Mouse (Mus musculus): ENCODE data around the gene Nfatc4. TPM values are rescaled to one million over a fixed set of nuclear protein-coding genes. Genes with fewer than 3 reads are reported as not detected.

Nfatc4 gene
- polyA plus RNA-seq, 1 experiment, result 2.8 TPM

DNA sequence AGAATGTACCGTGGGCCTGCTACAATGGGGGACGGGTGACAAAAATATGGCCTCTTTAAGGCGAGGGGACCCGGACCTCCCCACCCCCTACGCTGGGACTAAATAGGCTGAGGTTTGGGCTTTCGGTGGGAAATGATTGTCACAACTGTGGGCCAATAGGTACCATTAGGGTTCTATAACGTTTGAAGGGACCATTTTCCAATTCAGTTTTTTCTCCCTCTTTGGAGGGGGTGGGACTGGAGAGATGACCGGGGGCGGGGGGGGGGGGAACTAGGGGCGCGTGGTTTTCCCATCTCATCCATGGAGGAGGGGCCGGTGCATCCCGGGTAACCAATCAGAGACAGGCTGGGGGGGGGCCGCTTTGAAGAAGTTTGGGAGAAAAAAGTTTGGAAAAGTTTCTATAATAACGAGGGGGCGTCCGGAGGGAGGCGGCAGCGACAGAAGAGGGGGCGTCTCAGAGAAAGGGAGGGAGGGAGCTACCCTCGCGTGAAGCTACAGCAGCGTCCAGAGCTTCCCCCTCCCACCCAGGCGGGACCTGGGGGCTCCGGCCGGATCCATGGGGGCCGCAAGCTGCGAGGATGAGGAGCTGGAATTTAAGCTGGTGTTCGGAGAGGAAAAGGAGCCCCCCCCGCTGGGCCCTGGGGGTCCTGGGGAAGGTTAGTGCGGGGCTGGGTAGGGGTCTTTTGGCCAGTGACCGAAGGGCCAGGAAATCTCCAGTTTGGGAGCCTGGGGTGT lies 1.7 kb downstream of the Nfatc4 start:
- Histone ChIP-seq H3ac (ENCODE audit: control insufficient read depth, insufficient read length) (no peak overlapping the region), H3K36me3 (ENCODE audit: control insufficient read depth, insufficient read depth) (no peaks in the 10 kb centered on the region), H3K27me3 (ENCODE audit: control insufficient read depth, insufficient read depth, insufficient read length) (no peaks in the 10 kb centered on the region), H3K4me3 (peak overlapping the region; percentile 31), H3K79me2 (ENCODE audit: control insufficient read depth, insufficient read depth) (no peaks in the 10 kb centered on the region), H3K4me2 (ENCODE audit: low read depth) (peak overlapping the region; percentile 83)
- TF ChIP-seq E2F4 (IDR thresholded peaks at IDR 0.05; ENCODE audit: insufficient read depth) (no peak), TCF12 (IDR thresholded peaks at IDR 0.05; ENCODE audit: insufficient read depth, poor library complexity, severe bottlenecking) (no peak), SRF (IDR thresholded peaks at IDR 0.05; ENCODE audit: control insufficient read depth, insufficient read length, low read depth) (no peak), USF1 (IDR thresholded peaks at IDR 0.05; ENCODE audit: low read depth) (no peak), MAX (IDR thresholded peaks at IDR 0.05; ENCODE audit: low read depth) (no peak), POLR2A (IDR thresholded peaks at IDR 0.05; ENCODE audit: insufficient read length, low read depth) (no peak), MYOG (IDR thresholded peaks at IDR 0.05; ENCODE audit: control insufficient read depth in 1 of 3, insufficient read depth in 1 of 3, insufficient read length in 2 of 3, low read depth in 2 of 3) (no peak), POLR2AphosphoS2 (IDR thresholded peaks at IDR 0.05; ENCODE audit: insufficient read length, low read depth) (no peak), CEBPB (IDR thresholded peaks at IDR 0.05; ENCODE audit: insufficient read depth, poor library complexity, severe bottlenecking) (no peak), MYOD1 (IDR thresholded peaks at IDR 0.05; ENCODE audit: control insufficient read depth in 1 of 3, insufficient read length in 2 of 3, low read depth in 2 of 3) (no peak), TCF3 (IDR thresholded peaks at IDR 0.05; ENCODE audit: insufficient read length, low read depth) (no peak), REST (IDR thresholded peaks at IDR 0.05; ENCODE audit: insufficient read depth, insufficient read length) (no peak)

- H3K79me2 ChIP-seq (ENCODE audit: control insufficient read depth, insufficient read depth), result no peaks in the 10 kb centered on the region
- H3K27me3 ChIP-seq (ENCODE audit: control insufficient read depth, insufficient read depth, insufficient read length), result no peaks in the 10 kb centered on the region
- peak overlapping the region; percentile 31 for H3K4me3 ChIP-seq
- peak overlapping the region; percentile 45 for H3K4me2 ChIP-seq (ENCODE audit: low read depth)
- H3ac ChIP-seq (ENCODE audit: control insufficient read depth, insufficient read length), result no peak overlapping the region
- TF ChIP-seq MAX (IDR thresholded peaks at IDR 0.05; ENCODE audit: low read depth) (no peak), POLR2A (IDR thresholded peaks at IDR 0.05; ENCODE audit: insufficient read length, low read depth) (no peak), E2F4 (IDR thresholded peaks at IDR 0.05; ENCODE audit: insufficient read depth) (no peak), REST (IDR thresholded peaks at IDR 0.05; ENCODE audit: insufficient read depth, insufficient read length) (no peak), USF1 (IDR thresholded peaks at IDR 0.05; ENCODE audit: low read depth) (no peak), CEBPB (IDR thresholded peaks at IDR 0.05; ENCODE audit: insufficient read depth, poor library complexity, severe bottlenecking) (no peak), POLR2AphosphoS2 (IDR thresholded peaks at IDR 0.05; ENCODE audit: insufficient read length, low read depth) (no peak), SRF (IDR thresholded peaks at IDR 0.05; ENCODE audit: control insufficient read depth, insufficient read length, low read depth) (no peak), TCF12 (IDR thresholded peaks at IDR 0.05; ENCODE audit: insufficient read depth, poor library complexity, severe bottlenecking) (no peak), TCF3 (IDR thresholded peaks at IDR 0.05; ENCODE audit: insufficient read length, low read depth) (no peak), MYOD1 (IDR thresholded peaks at IDR 0.05; ENCODE audit: control insufficient read depth in 1 of 3, insufficient read length in 2 of 3, low read depth in 2 of 3) (no peak), MYOG (IDR thresholded peaks at IDR 0.05; ENCODE audit: control insufficient read depth in 1 of 3, insufficient read depth in 1 of 3, insufficient read length in 2 of 3, low read depth in 2 of 3) (no peak)
- H3K36me3 ChIP-seq (ENCODE audit: control insufficient read depth, insufficient read depth), result no peaks in the 10 kb centered on the region
Measured at GRCm38 (mm10) chr14:55825216-55826051, 2.5 kb downstream of the Nfatc4 start.

- no peaks in the 10 kb centered on the region for H3K36me3 ChIP-seq (ENCODE audit: control insufficient read depth, insufficient read depth)
- H3ac ChIP-seq (ENCODE audit: control insufficient read depth, insufficient read length), result no peak overlapping the region
- H3K4me3 ChIP-seq, result no peak overlapping the region
- no peaks in the 10 kb centered on the region for H3K79me2 ChIP-seq (ENCODE audit: control insufficient read depth, insufficient read depth)
- TF ChIP-seq TCF12 (IDR thresholded peaks at IDR 0.05; ENCODE audit: insufficient read depth, poor library complexity, severe bottlenecking), result no peak
- no peak for TF ChIP-seq POLR2A (IDR thresholded peaks at IDR 0.05; ENCODE audit: insufficient read length, low read depth)
- no peak for TF ChIP-seq REST (IDR thresholded peaks at IDR 0.05; ENCODE audit: insufficient read depth, insufficient read length)
- TF ChIP-seq E2F4 (IDR thresholded peaks at IDR 0.05; ENCODE audit: insufficient read depth), result no peak
- no peak for TF ChIP-seq SRF (IDR thresholded peaks at IDR 0.05; ENCODE audit: control insufficient read depth, insufficient read length, low read depth)
- TF ChIP-seq POLR2AphosphoS2 (IDR thresholded peaks at IDR 0.05; ENCODE audit: insufficient read length, low read depth), result no peak
- TF ChIP-seq MYOG (IDR thresholded peaks at IDR 0.05; ENCODE audit: control insufficient read depth in 1 of 3, insufficient read depth in 1 of 3, insufficient read length in 2 of 3, low read depth in 2 of 3), result no peak
- TF ChIP-seq USF1 (IDR thresholded peaks at IDR 0.05; ENCODE audit: low read depth), result no peak
- no peak for TF ChIP-seq CEBPB (IDR thresholded peaks at IDR 0.05; ENCODE audit: insufficient read depth, poor library complexity, severe bottlenecking)
- TF ChIP-seq TCF3 (IDR thresholded peaks at IDR 0.05; ENCODE audit: insufficient read length, low read depth), result no peak
- no peak for TF ChIP-seq MAX (IDR thresholded peaks at IDR 0.05; ENCODE audit: low read depth)
- no peak for TF ChIP-seq MYOD1 (IDR thresholded peaks at IDR 0.05; ENCODE audit: control insufficient read depth in 1 of 3, insufficient read length in 2 of 3, low read depth in 2 of 3)
- H3K27me3 ChIP-seq (ENCODE audit: control insufficient read depth, insufficient read depth, insufficient read length), result no peaks in the 10 kb centered on the region
- H3K4me2 ChIP-seq (ENCODE audit: low read depth), result no peak overlapping the region
Measured at GRCm38 (mm10) chr14:55826142-55826541, 3.2 kb downstream of the Nfatc4 start.

GRCm38 (mm10) chr14:55826551-55827340 lies 3.8 kb downstream of the Nfatc4 start:
- Histone ChIP-seq H3K4me3 (no peak overlapping the region), H3K36me3 (ENCODE audit: control insufficient read depth, insufficient read depth) (no peaks in the 10 kb centered on the region)
- TF ChIP-seq MYOG (IDR thresholded peaks at IDR 0.05; ENCODE audit: control insufficient read depth in 1 of 3, insufficient read depth in 1 of 3, insufficient read length in 2 of 3, low read depth in 2 of 3), result no peak
- no peak for TF ChIP-seq CEBPB (IDR thresholded peaks at IDR 0.05; ENCODE audit: insufficient read depth, poor library complexity, severe bottlenecking)
- TF ChIP-seq SRF (IDR thresholded peaks at IDR 0.05; ENCODE audit: control insufficient read depth, insufficient read length, low read depth), result no peak
- TF ChIP-seq POLR2AphosphoS2 (IDR thresholded peaks at IDR 0.05; ENCODE audit: insufficient read length, low read depth), result no peak

More at GRCm38 (mm10) chr14:55826551-55827340, 3.8 kb downstream of the Nfatc4 start:
- H3ac ChIP-seq (ENCODE audit: control insufficient read depth, insufficient read length), result no peak overlapping the region
- no peaks in the 10 kb centered on the region for H3K27me3 ChIP-seq (ENCODE audit: control insufficient read depth, insufficient read depth, insufficient read length)
- H3K4me2 ChIP-seq (ENCODE audit: low read depth), result no peak overlapping the region
- no peaks in the 10 kb centered on the region for H3K79me2 ChIP-seq (ENCODE audit: control insufficient read depth, insufficient read depth)
